Mouse (Mus musculus): ENCODE results near the gene Bpifb1. TPM values are rescaled to one million over a fixed set of nuclear protein-coding genes. Genes with fewer than 3 reads are reported as not detected.
"Not testable (repeated sequence)": the region's sequence is repeated elsewhere in the genome, so short reads cannot be mapped to it uniquely, and the experiment has no call there.

The Bpifb1 gene
- polyA plus RNA-seq, 1 experiment from 2014 or later: 1.0 TPM

DNA sequence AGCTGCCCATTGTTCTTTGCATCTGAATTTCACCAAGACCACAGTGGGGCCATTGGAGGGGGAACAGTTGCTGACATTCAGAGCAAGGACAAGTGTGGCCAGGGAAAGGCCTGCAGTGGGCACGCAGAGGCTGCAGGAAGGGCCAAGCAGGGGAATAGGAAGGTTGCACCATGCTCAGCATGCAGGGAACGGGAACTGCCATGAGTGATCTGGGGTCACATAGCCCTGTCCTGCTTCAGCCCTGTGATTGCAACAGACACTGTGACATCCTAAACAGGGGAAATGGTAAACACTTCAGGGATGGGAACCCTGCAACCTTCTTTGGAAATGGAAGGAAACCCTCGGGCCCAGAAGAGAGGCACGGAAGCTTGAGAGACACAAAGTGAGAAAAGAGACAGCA, 64.6 kb downstream of the Bpifb1 start:
- WGBS: 85% methylated on average over 2 of the region's 4 CpGs

DNA sequence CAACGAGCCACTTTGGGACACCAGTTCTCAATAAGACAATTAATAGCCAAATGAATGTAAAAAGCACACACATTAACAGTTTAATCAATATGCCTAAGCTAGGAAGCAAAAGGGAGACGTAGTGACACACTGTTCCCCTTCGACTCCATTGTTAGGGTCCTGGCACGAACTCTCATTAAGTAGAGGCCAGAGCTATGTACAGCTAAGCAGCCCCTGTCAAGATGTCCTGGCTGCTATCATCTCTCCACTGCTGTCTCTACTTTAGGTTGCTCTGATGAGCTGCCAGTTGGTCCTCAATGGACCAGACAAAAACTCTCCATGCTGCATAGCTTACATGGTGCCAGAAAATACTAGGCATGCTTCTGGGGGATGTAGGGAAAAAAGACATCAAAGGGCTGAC, 65.2 kb downstream of the Bpifb1 start:
- H3K9me3 ChIP-seq (replicated peaks; ENCODE audit: control insufficient read depth, low read length, poor library complexity, severe bottlenecking): no peaks in the 10 kb centered on the region
- no peaks in the 10 kb centered on the region for H3K4me1 ChIP-seq (ENCODE audit: control insufficient read depth, insufficient read depth, low read length)
- H3K27ac ChIP-seq (ENCODE audit: low read length): no peak overlapping the region
- no peaks in the 10 kb centered on the region for H3K36me3 ChIP-seq (ENCODE audit: control insufficient read depth, insufficient read depth, low read length)
- H3K4me2 ChIP-seq (ENCODE audit: low read length): no peak overlapping the region
- H3K4me3 ChIP-seq (ENCODE audit: low read depth, low read length): no peak overlapping the region
- 86% methylated on average over 4 of the region's 4 CpGs for WGBS
- no peaks in the 10 kb centered on the region for H3K27me3 ChIP-seq (ENCODE audit: control insufficient read depth, insufficient read depth, low read depth, low read length)
- ATAC-seq: no peak
- H3K9ac ChIP-seq (ENCODE audit: low read depth, low read length): no peak overlapping the region

More for the DNA sequence above, 64.6 kb downstream of the Bpifb1 start:
- H3K36me3 ChIP-seq (ENCODE audit: control insufficient read depth, insufficient read depth, low read length); H3K9ac ChIP-seq (ENCODE audit: low read depth, low read length); H3K4me3 ChIP-seq (ENCODE audit: low read depth, low read length); H3K9me3 ChIP-seq (replicated peaks; ENCODE audit: control insufficient read depth, low read length, poor library complexity, severe bottlenecking); ATAC-seq; H3K4me1 ChIP-seq (ENCODE audit: control insufficient read depth, insufficient read depth, low read length); H3K27me3 ChIP-seq (ENCODE audit: control insufficient read depth, insufficient read depth, low read depth, low read length); H3K27ac ChIP-seq (ENCODE audit: low read length); H3K4me2 ChIP-seq (ENCODE audit: low read length): not testable (repeated sequence)

DNA sequence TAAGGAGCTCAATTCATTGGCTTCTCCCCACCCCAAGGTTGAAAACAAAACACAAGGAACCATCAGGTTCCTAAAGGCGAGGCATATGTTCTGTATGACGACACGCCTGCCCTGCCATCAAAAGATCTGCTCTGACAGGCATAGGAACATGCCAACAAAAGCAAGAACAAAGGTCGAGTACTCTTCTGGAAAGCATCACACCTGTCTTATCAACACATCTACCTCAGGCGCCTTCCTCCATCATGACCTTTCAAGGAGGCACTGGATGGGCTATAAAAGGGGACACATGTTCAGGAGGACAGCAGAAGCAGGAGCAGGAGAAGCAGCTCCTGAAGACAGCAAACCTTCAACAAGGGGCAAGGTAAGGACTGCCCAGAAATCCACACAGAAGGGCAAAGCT, 66.9 kb downstream of the Bpifb1 start, which contains the start of gene Bpifb9a:
Gene Bpifb9a, plus strand, starts transcription at position 301 of the 400 bp plus-strand sequence.
- H3K27ac ChIP-seq (ENCODE audit: low read length); H3K36me3 ChIP-seq (ENCODE audit: control insufficient read depth, insufficient read depth, low read length); ATAC-seq; H3K4me3 ChIP-seq (ENCODE audit: low read depth, low read length); H3K4me2 ChIP-seq (ENCODE audit: low read length); H3K9me3 ChIP-seq (replicated peaks; ENCODE audit: control insufficient read depth, low read length, poor library complexity, severe bottlenecking); H3K9ac ChIP-seq (ENCODE audit: low read depth, low read length); H3K4me1 ChIP-seq (ENCODE audit: control insufficient read depth, insufficient read depth, low read length); H3K27me3 ChIP-seq (ENCODE audit: control insufficient read depth, insufficient read depth, low read depth, low read length): not testable (repeated sequence)
- 86% methylated on average over 5 of the region's 5 CpGs for WGBS

DNA sequence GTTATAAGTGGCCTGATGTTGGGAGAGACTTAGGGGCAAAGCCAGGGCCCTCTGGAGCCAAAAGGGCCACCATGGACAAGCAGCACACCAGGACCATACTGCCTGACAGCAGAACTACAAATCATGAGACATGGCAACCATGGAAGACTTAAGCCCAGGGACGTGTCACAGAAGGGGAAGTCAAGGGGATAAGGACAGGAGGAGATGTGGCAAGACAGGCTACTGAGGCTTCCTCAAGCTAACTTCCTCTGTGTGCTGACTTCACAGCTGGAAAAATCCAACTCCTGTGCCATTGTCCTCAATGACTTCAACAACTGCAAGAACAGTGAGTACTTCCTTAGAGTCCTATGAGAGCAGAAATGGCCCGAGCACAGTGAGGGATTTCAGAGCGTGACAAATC, 73.8 kb downstream of the Bpifb1 start:
- not testable (repeated sequence) for H3K4me3 ChIP-seq (ENCODE audit: low read depth, low read length); H3K9me3 ChIP-seq (replicated peaks; ENCODE audit: control insufficient read depth, low read length, poor library complexity, severe bottlenecking); H3K9ac ChIP-seq (ENCODE audit: low read depth, low read length); H3K36me3 ChIP-seq (ENCODE audit: control insufficient read depth, insufficient read depth, low read length); H3K27ac ChIP-seq (ENCODE audit: low read length); ATAC-seq; H3K27me3 ChIP-seq (ENCODE audit: control insufficient read depth, insufficient read depth, low read depth, low read length); H3K4me1 ChIP-seq (ENCODE audit: control insufficient read depth, insufficient read depth, low read length); H3K4me2 ChIP-seq (ENCODE audit: low read length)
- 75% methylated on average over 3 of the region's 3 CpGs for WGBS

Other genes with a start within 250 kb of the Bpifb1 start
- not detected in 2 replicates for gene Bpifa6, start 215.9 kb upstream of the Bpifb1 start, polyA plus RNA-seq (2015; fragmentation: Nextera tagmentation; extraction: Ambion mirVana)
- gene Bpifa2, start 182.6 kb upstream of the Bpifb1 start, polyA plus RNA-seq (2015; fragmentation: Nextera tagmentation; extraction: Ambion mirVana): not detected in 2 replicates
- gene Bpifa3, start 60.5 kb upstream of the Bpifb1 start, polyA plus RNA-seq (2015; fragmentation: Nextera tagmentation; extraction: Ambion mirVana): not detected in 2 replicates
- gene Bpifa1, start 47.9 kb upstream of the Bpifb1 start, polyA plus RNA-seq (2015; fragmentation: Nextera tagmentation; extraction: Ambion mirVana): not detected in 2 replicates
- gene Bpifa5, start 28.2 kb upstream of the Bpifb1 start, polyA plus RNA-seq (2015; fragmentation: Nextera tagmentation; extraction: Ambion mirVana): not detected in 2 replicates
- 0.25 and 0.36 TPM in 2 replicates for gene Bpifb5, start 32.9 kb downstream of the Bpifb1 start, polyA plus RNA-seq (2015; fragmentation: Nextera tagmentation; extraction: Ambion mirVana)
- gene Bpifb9a, start 67.0 kb downstream of the Bpifb1 start, polyA plus RNA-seq (2015; fragmentation: Nextera tagmentation; extraction: Ambion mirVana): not detected in 2 replicates
- gene Bpifb9b, start 116.4 kb downstream of the Bpifb1 start, polyA plus RNA-seq (2015; fragmentation: Nextera tagmentation; extraction: Ambion mirVana): not detected in 2 replicates
- 12.2 and 16.3 TPM in 2 replicates for gene Cdk5rap1, start 182.2 kb downstream of the Bpifb1 start, polyA plus RNA-seq (2015; fragmentation: Nextera tagmentation; extraction: Ambion mirVana)
- 9.2 and 12.3 TPM in 2 replicates for gene Snta1, start 217.3 kb downstream of the Bpifb1 start, polyA plus RNA-seq (2015; fragmentation: Nextera tagmentation; extraction: Ambion mirVana)
- gene Cbfa2t2, start 245.7 kb downstream of the Bpifb1 start, polyA plus RNA-seq (2015; fragmentation: Nextera tagmentation; extraction: Ambion mirVana): 50.2 and 53.1 TPM in 2 replicates

Data from midbrain, embryonic 16.5 days (tissue).